Mouse (Mus musculus) left cerebral cortex, postnatal 10 days (tissue): ENCODE measurements around the gene Scube3. TPM values are rescaled to one million over a fixed set of nuclear protein-coding genes. Genes with fewer than 3 reads are reported as not detected.

Experiments used
- DNase-seq, 2 experiments: peaks; one replicate each; pipeline ENCODE4 v3.0.0; 2021 to 2022; ENCODE audit warnings: low spot score in 2 of 2, mixed read lengths in 1 of 2; ENCODE audit errors: extremely low spot score in 1 of 2
- intact Hi-C: fragments of 180-260 bp; cut with DNase I; formaldehyde crosslinking; loops from one replicate; pipeline ENCODE4 v1.15.1; 2025
- total RNA-seq, 2 experiments: library from RNA; stranded (reverse); gene quantifications; 2 replicates each; pipeline ENCODE4 v1.2.3; 2021

The Scube3 gene
- total RNA-seq, 2 experiments from 2014 or later: 2.2 to 2.4 TPM

- DNase-seq: no peak
- intact Hi-C loops: no loop called here
Measured at GRCm38 (mm10) chr17:28129796-28130195, 12.1 kb upstream of the Scube3 start.

- intact Hi-C loops: no loop called here
Measured at GRCm38 (mm10) chr17:28130391-28131125, 11.4 kb upstream of the Scube3 start.

GRCm38 (mm10) chr17:28131156-28131555 lies 10.8 kb upstream of the Scube3 start:
- DNase-seq: no peak
- intact Hi-C loops: no loop called here

More at GRCm38 (mm10) chr17:28130391-28131125, 11.4 kb upstream of the Scube3 start:
- DNase-seq: no peak

GRCm38 (mm10) chr17:28133193-28133592 lies 8.7 kb upstream of the Scube3 start:
- intact Hi-C loops: no loop called here
- DNase-seq: peak; percentile 42 to 62

- no peak for DNase-seq
- intact Hi-C loops: loop anchor here (2.0 kb wide), 1 partner anchor 51 kb away; no protein-coding TSS in a partner anchor
Measured at GRCm38 (mm10) chr17:28135496-28135895, 6.4 kb upstream of the Scube3 start.

- intact Hi-C loops: no loop called here
- no peak for DNase-seq
Measured at GRCm38 (mm10) chr17:28136266-28136665, 5.7 kb upstream of the Scube3 start.

GRCm38 (mm10) chr17:28138013-28138412 lies 3.9 kb upstream of the Scube3 start:
- intact Hi-C loops: no loop called here
- DNase-seq: no peak

- intact Hi-C loops: no loop called here
- DNase-seq: no peak
Measured at GRCm38 (mm10) chr17:28138685-28139084, 3.3 kb upstream of the Scube3 start.

- intact Hi-C loops: no loop called here
Measured at GRCm38 (mm10) chr17:28140431-28141204, 1.3 kb upstream of the Scube3 start.

GRCm38 (mm10) chr17:28141205-28141650 lies 713 bp upstream of the Scube3 start:
- DNase-seq: no peak
- intact Hi-C loops: no loop called here

More at GRCm38 (mm10) chr17:28140431-28141204, 1.3 kb upstream of the Scube3 start:
- no peak for DNase-seq

GRCm38 (mm10) chr17:28142700-28143610 lies 1.0 kb downstream of the Scube3 start:
- intact Hi-C loops: no loop called here
- no peak for DNase-seq

- intact Hi-C loops: no loop called here
- DNase-seq: no peak
Measured at GRCm38 (mm10) chr17:28143751-28144150, 1.8 kb downstream of the Scube3 start.

- intact Hi-C loops: no loop called here
Measured at GRCm38 (mm10) chr17:28144241-28144640, 2.3 kb downstream of the Scube3 start.

GRCm38 (mm10) chr17:28148288-28148687 lies 6.3 kb downstream of the Scube3 start:
- intact Hi-C loops: no loop called here

More at GRCm38 (mm10) chr17:28144241-28144640, 2.3 kb downstream of the Scube3 start:
- no peak for DNase-seq

GRCm38 (mm10) chr17:28149734-28150133 lies 7.8 kb downstream of the Scube3 start:
- intact Hi-C loops: no loop called here
- DNase-seq: no peak

More at GRCm38 (mm10) chr17:28148288-28148687, 6.3 kb downstream of the Scube3 start:
- DNase-seq: no peak

- intact Hi-C loops: no loop called here
- no peak for DNase-seq
Measured at GRCm38 (mm10) chr17:28150456-28150855, 8.5 kb downstream of the Scube3 start.

- intact Hi-C loops: no loop called here
- DNase-seq: no peak
Measured at GRCm38 (mm10) chr17:28153095-28153494, 11.2 kb downstream of the Scube3 start.

GRCm38 (mm10) chr17:28154970-28155369 lies 13.0 kb downstream of the Scube3 start:
- intact Hi-C loops: no loop called here
- no peak for DNase-seq

GRCm38 (mm10) chr17:28160361-28160760 lies 18.4 kb downstream of the Scube3 start:
- intact Hi-C loops: no loop called here
- DNase-seq: no peak
